Mouse (Mus musculus): ENCODE data around the gene Zfp988.
"Not testable (repeated sequence)": the region's sequence is repeated elsewhere in the genome, so short reads cannot be mapped to it uniquely, and the experiment has no call there.

The Zfp988 gene

GRCm38 (mm10) chr4:147305436-147305835 is at the start of gene Zfp988:
TSS of gene Zfp988 (plus strand) at chr4:147305674.
- DNase-seq, result not testable (repeated sequence)

- DNase-seq, result not testable (repeated sequence)
Measured at GRCm38 (mm10) chr4:147262708-147263107, 42.8 kb upstream of the Zfp988 start.

- DNase-seq, result not testable (repeated sequence)
Measured at GRCm38 (mm10) chr4:147267302-147267701, 38.2 kb upstream of the Zfp988 start.

GRCm38 (mm10) chr4:147268735-147269134 is 36.7 kb upstream of the Zfp988 start:
- DNase-seq, result not testable (repeated sequence)

GRCm38 (mm10) chr4:147270026-147270425 is 35.4 kb upstream of the Zfp988 start:
- DNase-seq, result not testable (repeated sequence)

- not testable (repeated sequence) for DNase-seq
Measured at GRCm38 (mm10) chr4:147271601-147272000, 33.9 kb upstream of the Zfp988 start.

GRCm38 (mm10) chr4:147275021-147275772 is 30.3 kb upstream of the Zfp988 start:
- DNase-seq, result not testable (repeated sequence)

- DNase-seq, result not testable (repeated sequence)
Measured at GRCm38 (mm10) chr4:147275773-147276140, 29.7 kb upstream of the Zfp988 start.

- not testable (repeated sequence) for DNase-seq
Measured at GRCm38 (mm10) chr4:147280406-147280805, 25.1 kb upstream of the Zfp988 start.

GRCm38 (mm10) chr4:147298585-147298984 is 6.9 kb upstream of the Zfp988 start:
- DNase-seq, result not testable (repeated sequence)

GRCm38 (mm10) chr4:147302375-147302774 is 3.1 kb upstream of the Zfp988 start:
- DNase-seq, result not testable (repeated sequence)

- not testable (repeated sequence) for DNase-seq
Measured at GRCm38 (mm10) chr4:147335036-147335690, 29.7 kb downstream of the Zfp988 start.

GRCm38 (mm10) chr4:147335691-147336367 is 30.4 kb downstream of the Zfp988 start:
- DNase-seq, result not testable (repeated sequence)

- not testable (repeated sequence) for DNase-seq
Measured at GRCm38 (mm10) chr4:147336368-147337195, 31.1 kb downstream of the Zfp988 start.

- DNase-seq, result not testable (repeated sequence)
Measured at GRCm38 (mm10) chr4:147337520-147337919, 32.0 kb downstream of the Zfp988 start.

GRCm38 (mm10) chr4:147338032-147338610 is 32.6 kb downstream of the Zfp988 start:
- no peak for DNase-seq

GRCm38 (mm10) chr4:147338706-147339105 is 33.2 kb downstream of the Zfp988 start:
- not testable (repeated sequence) for DNase-seq

- DNase-seq, result not testable (repeated sequence)
Measured at GRCm38 (mm10) chr4:147339601-147340219, 34.2 kb downstream of the Zfp988 start.

GRCm38 (mm10) chr4:147340236-147340635 is 34.8 kb downstream of the Zfp988 start:
- DNase-seq, result not testable (repeated sequence)

- DNase-seq, result not testable (repeated sequence)
Measured at GRCm38 (mm10) chr4:147340876-147341275, 35.4 kb downstream of the Zfp988 start.
